Mouse (Mus musculus) bone marrow, adult 2 months (tissue): ENCODE results near the gene Lgi4.
A peak's percentile ranks its signal among the peaks of the same experiment; 100 is the strongest.

ENCODE experiments used
- CTCF ChIP-seq: fragments of 200-500 bp; IDR thresholded peaks from 2 replicates; pipeline ENCODE4 v1.5.1; 2011; ENCODE audit warnings: low read length, control low read depth; ENCODE audit not compliant: control insufficient read depth, insufficient read depth
- POLR2A ChIP-seq: fragments of 200-500 bp; IDR thresholded peaks from 2 replicates; pipeline ENCODE4 v1.6.1; 2011; ENCODE audit warnings: low read depth, mild to moderate bottlenecking, control low read depth, low read length, borderline replicate concordance; ENCODE audit not compliant: control insufficient read depth

- TF ChIP-seq CTCF = peak; percentile 68
- TF ChIP-seq POLR2A = no peak
Observed at GRCm38 (mm10) chr7:31105061-31105768, 46.1 kb downstream of the Lgi4 start.
